Mouse (Mus musculus) CH12.LX (cell line): ENCODE results near the gene Ptprd.

Experiments used
- CTCF ChIP-seq, 2 experiments: IDR thresholded peaks in 1 of 2; conservative IDR thresholded peaks in 1 of 2; 2 replicates each; pipeline ENCODE4 v1.5.1; 2011 to 2012; ENCODE audit warnings: low read depth in 2 of 2, low read length in 2 of 2, improper control_type of control experiment in 1 of 2, inconsistent platforms in 1 of 2, mild to moderate bottlenecking in 1 of 2, moderate library complexity in 1 of 2
- E2F4 ChIP-seq: IDR thresholded peaks from 2 replicates; pipeline ENCODE4 v1.6.1; 2011; ENCODE audit warnings: low read depth, low read length, improper control_type of control experiment; ENCODE audit not compliant: insufficient replicate concordance
- GABPA ChIP-seq: IDR thresholded peaks from 2 replicates; pipeline ENCODE4 v1.6.1; 2012; ENCODE audit warnings: low read depth, low read length, improper control_type of control experiment, inconsistent platforms; ENCODE audit not compliant: insufficient replicate concordance
- MEF2A ChIP-seq: IDR thresholded peaks from 2 replicates; pipeline ENCODE4 v1.6.1; 2014; ENCODE audit warnings: low read depth, mild to moderate bottlenecking, inconsistent platforms, low read length, improper control_type of control experiment, borderline replicate concordance
- NRF1 ChIP-seq: IDR thresholded peaks from 2 replicates; pipeline ENCODE4 v1.6.1; 2014; ENCODE audit warnings: low read depth, mild to moderate bottlenecking, inconsistent platforms, low read length, improper control_type of control experiment, moderate library complexity
- POLR2A ChIP-seq: IDR thresholded peaks from 2 replicates; pipeline ENCODE4 v1.6.1; 2011; ENCODE audit warnings: low read depth, mild to moderate bottlenecking, improper control_type of control experiment, low read length
- UBTF ChIP-seq: IDR thresholded peaks from 2 replicates; pipeline ENCODE4 v1.6.1; 2012; ENCODE audit warnings: low read depth, mild to moderate bottlenecking, inconsistent platforms, low read length, improper control_type of control experiment, moderate library complexity

- TF ChIP-seq GABPA (no peak), MEF2A (no peak), CTCF (conservative IDR thresholded peaks at IDR 0.05 in 1 of 2, IDR thresholded peaks at IDR 0.05 in 1 of 2; ENCODE audit: low read depth in 2 of 2, low read length in 2 of 2) (no peak), NRF1 (no peak), UBTF (no peak), E2F4 (no peak), POLR2A (no peak)
These were observed 1787.2 kb downstream of the Ptprd start for GRCm38 (mm10) chr4:76424324-76425229.
